Mouse (Mus musculus): ENCODE results near the gene Tap2.

Gene Tap2

GRCm38 (mm10) chr17:34240366-34240765, 37.0 kb downstream of the Tap2 start:
- TF ChIP-seq CTCF (conservative IDR thresholded peaks at IDR 0.05; ENCODE audit: low read length) (no peak), NANOG (IDR thresholded peaks at IDR 0.05; ENCODE audit: borderline replicate concordance, low read length) (no peak), POU5F1 (IDR thresholded peaks at IDR 0.05; ENCODE audit: borderline replicate concordance, low read length) (no peak)
- H3K4me3 ChIP-seq (replicated peaks; ENCODE audit: low read length): no peak overlapping the region
- no peaks in the 10 kb centered on the region for H3K27me3 ChIP-seq (ENCODE audit: insufficient read depth, low read length)
- H3K9me3 ChIP-seq (ENCODE audit: low read length): peaks cover 64% of the 10 kb centered on the region
- H3K4me1 ChIP-seq (replicated peaks; ENCODE audit: low read depth, low read length): no peaks in the 10 kb centered on the region
- no peaks in the 10 kb centered on the region for H3K36me3 ChIP-seq (ENCODE audit: insufficient read depth, low read length)

GRCm38 (mm10) chr17:34240916-34241315, 37.6 kb downstream of the Tap2 start:
- H3K4me1 ChIP-seq (replicated peaks; ENCODE audit: low read depth, low read length): no peaks in the 10 kb centered on the region
- H3K36me3 ChIP-seq (ENCODE audit: insufficient read depth, low read length): no peaks in the 10 kb centered on the region
- TF ChIP-seq CTCF (conservative IDR thresholded peaks at IDR 0.05; ENCODE audit: low read length): no peak
- H3K27me3 ChIP-seq (ENCODE audit: insufficient read depth, low read length): no peaks in the 10 kb centered on the region
- H3K4me3 ChIP-seq (replicated peaks; ENCODE audit: low read length): no peak overlapping the region
- peaks cover 59% of the 10 kb centered on the region for H3K9me3 ChIP-seq (ENCODE audit: low read length)

GRCm38 (mm10) chr17:34244656-34245055, 41.3 kb downstream of the Tap2 start:
- no peak overlapping the region for H3K4me3 ChIP-seq (replicated peaks; ENCODE audit: low read length)
- TF ChIP-seq POU5F1 (IDR thresholded peaks at IDR 0.05; ENCODE audit: borderline replicate concordance, low read length) (no peak), CTCF (conservative IDR thresholded peaks at IDR 0.05; ENCODE audit: low read length) (no peak), NANOG (IDR thresholded peaks at IDR 0.05; ENCODE audit: borderline replicate concordance, low read length) (no peak)
- H3K9me3 ChIP-seq (ENCODE audit: low read length): peaks cover 23% of the 10 kb centered on the region
- H3K4me1 ChIP-seq (replicated peaks; ENCODE audit: low read depth, low read length): no peaks in the 10 kb centered on the region
- no peaks in the 10 kb centered on the region for H3K36me3 ChIP-seq (ENCODE audit: insufficient read depth, low read length)
- no peaks in the 10 kb centered on the region for H3K27me3 ChIP-seq (ENCODE audit: insufficient read depth, low read length)

DNA sequence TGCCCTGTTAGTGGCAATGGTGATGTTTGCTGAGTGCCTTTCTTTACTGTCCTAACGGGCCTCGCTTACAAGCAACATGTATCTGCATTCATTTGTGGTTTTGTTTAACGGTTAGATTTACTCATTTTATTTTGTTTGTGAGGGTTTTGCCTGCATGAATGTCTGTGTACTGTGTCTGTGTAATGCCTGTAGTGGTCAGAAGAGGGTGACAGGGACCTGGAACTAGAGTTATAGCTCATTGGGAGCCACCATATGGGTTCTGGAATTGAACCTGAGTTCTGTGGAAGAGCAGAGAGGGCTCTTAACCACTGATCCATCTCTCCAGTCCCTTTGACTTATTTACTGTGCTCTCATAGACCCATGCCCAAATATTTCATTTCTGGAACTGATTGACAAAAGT, 43.7 kb downstream of the Tap2 start:
- H3K4me1 ChIP-seq (replicated peaks; ENCODE audit: low read depth, low read length): no peaks in the 10 kb centered on the region
- H3K27me3 ChIP-seq (ENCODE audit: insufficient read depth, low read length): 0 out of 2 replicates have a peak, but pooled peaks cover 2% of the 10 kb centered on the region
- TF ChIP-seq CTCF (conservative IDR thresholded peaks at IDR 0.05; ENCODE audit: low read length): no peak
- no peak overlapping the region for H3K4me3 ChIP-seq (replicated peaks; ENCODE audit: low read length)
- H3K36me3 ChIP-seq (ENCODE audit: insufficient read depth, low read length): no peaks in the 10 kb centered on the region
- peaks cover 3% of the 10 kb centered on the region for H3K9me3 ChIP-seq (ENCODE audit: low read length)

DNA sequence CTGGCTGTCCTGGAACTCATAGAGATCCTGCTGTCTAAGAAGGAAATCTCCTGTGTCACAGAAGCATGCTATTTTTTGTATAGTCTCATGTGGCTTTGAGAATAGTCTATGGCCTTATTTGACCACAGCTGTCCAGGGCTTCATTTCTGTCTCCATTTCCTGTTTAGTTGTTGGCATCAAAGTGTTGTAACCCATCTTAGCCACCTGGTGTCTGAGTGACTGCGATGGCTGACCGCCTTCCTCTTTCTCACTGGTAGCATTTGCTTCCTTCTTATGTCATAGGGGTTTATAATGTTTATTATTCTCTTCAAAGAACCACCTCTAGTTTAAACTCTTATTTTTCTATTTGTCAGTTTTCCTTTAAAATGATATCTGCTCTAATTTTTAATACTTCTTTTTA, 45.4 kb downstream of the Tap2 start:
- Histone ChIP-seq H3K4me1 (replicated peaks; ENCODE audit: low read depth, low read length) (no peaks in the 10 kb centered on the region), H3K36me3 (ENCODE audit: insufficient read depth, low read length) (no peaks in the 10 kb centered on the region), H3K27me3 (ENCODE audit: insufficient read depth, low read length) (0 out of 2 replicates have a peak, but pooled peaks cover 2% of the 10 kb centered on the region), H3K9me3 (ENCODE audit: low read length) (no peaks in the 10 kb centered on the region), H3K4me3 (replicated peaks; ENCODE audit: low read length) (no peak overlapping the region)
- TF ChIP-seq CTCF (conservative IDR thresholded peaks at IDR 0.05; ENCODE audit: low read length): no peak
- no peak for TF ChIP-seq POU5F1 (IDR thresholded peaks at IDR 0.05; ENCODE audit: borderline replicate concordance, low read length)
- TF ChIP-seq NANOG (IDR thresholded peaks at IDR 0.05; ENCODE audit: borderline replicate concordance, low read length): no peak

- H3K36me3 ChIP-seq (ENCODE audit: insufficient read depth, low read length): no peaks in the 10 kb centered on the region
- H3K4me3 ChIP-seq (replicated peaks; ENCODE audit: low read length): no peak overlapping the region
- H3K9me3 ChIP-seq (ENCODE audit: low read length): no peaks in the 10 kb centered on the region
- no peaks in the 10 kb centered on the region for H3K4me1 ChIP-seq (replicated peaks; ENCODE audit: low read depth, low read length)
- TF ChIP-seq POU5F1 (IDR thresholded peaks at IDR 0.05; ENCODE audit: borderline replicate concordance, low read length) (no peak), CTCF (conservative IDR thresholded peaks at IDR 0.05; ENCODE audit: low read length) (no peak), NANOG (IDR thresholded peaks at IDR 0.05; ENCODE audit: borderline replicate concordance, low read length) (no peak)
- H3K27me3 ChIP-seq (ENCODE audit: insufficient read depth, low read length): 0 out of 2 replicates have a peak, but pooled peaks cover 2% of the 10 kb centered on the region
Observed at GRCm38 (mm10) chr17:34249361-34249760, 46.0 kb downstream of the Tap2 start.

GRCm38 (mm10) chr17:34249878-34250277, 46.6 kb downstream of the Tap2 start:
- Histone ChIP-seq H3K9me3 (ENCODE audit: low read length) (no peaks in the 10 kb centered on the region), H3K4me1 (replicated peaks; ENCODE audit: low read depth, low read length) (no peaks in the 10 kb centered on the region), H3K4me3 (replicated peaks; ENCODE audit: low read length) (no peak overlapping the region), H3K36me3 (ENCODE audit: insufficient read depth, low read length) (no peaks in the 10 kb centered on the region), H3K27me3 (ENCODE audit: insufficient read depth, low read length) (0 out of 2 replicates have a peak, but pooled peaks cover 2% of the 10 kb centered on the region)
- TF ChIP-seq POU5F1 (IDR thresholded peaks at IDR 0.05; ENCODE audit: borderline replicate concordance, low read length): no peak
- TF ChIP-seq CTCF (conservative IDR thresholded peaks at IDR 0.05; ENCODE audit: low read length): peak; percentile 86

DNA sequence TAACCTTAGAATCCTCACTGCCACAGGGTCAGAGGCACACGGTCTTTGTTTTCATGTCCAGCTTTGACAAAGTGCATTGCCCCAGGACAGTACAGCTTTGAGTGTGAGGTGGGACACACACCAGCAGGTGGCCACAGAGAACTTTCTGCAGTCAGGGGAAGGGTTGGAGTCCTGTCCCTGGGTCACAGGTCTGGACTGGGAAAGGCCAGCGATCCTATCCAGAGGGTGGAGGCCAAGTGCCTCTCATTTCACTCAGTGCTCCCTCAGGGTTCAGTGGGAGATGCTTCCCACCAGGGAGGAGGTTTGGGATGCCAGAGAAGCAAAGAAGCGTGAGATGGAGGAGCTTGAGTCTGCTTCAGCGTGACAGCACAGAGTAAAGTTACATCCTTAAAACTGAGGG, 48.3 kb downstream of the Tap2 start:
- no peak for TF ChIP-seq NANOG (IDR thresholded peaks at IDR 0.05; ENCODE audit: borderline replicate concordance, low read length)
- TF ChIP-seq POU5F1 (IDR thresholded peaks at IDR 0.05; ENCODE audit: borderline replicate concordance, low read length): no peak
- no peak for TF ChIP-seq CTCF (conservative IDR thresholded peaks at IDR 0.05; ENCODE audit: low read length)
- Histone ChIP-seq H3K4me3 (replicated peaks; ENCODE audit: low read length) (no peak overlapping the region), H3K36me3 (ENCODE audit: insufficient read depth, low read length) (no peaks in the 10 kb centered on the region), H3K4me1 (replicated peaks; ENCODE audit: low read depth, low read length) (no peaks in the 10 kb centered on the region), H3K27me3 (ENCODE audit: insufficient read depth, low read length) (peaks cover 2% of the 10 kb centered on the region; the same call in 1 of the 2 replicates), H3K9me3 (ENCODE audit: low read length) (no peaks in the 10 kb centered on the region)

GRCm38 (mm10) chr17:34256501-34256900, 53.2 kb downstream of the Tap2 start:
- Histone ChIP-seq H3K9me3 (ENCODE audit: low read length) (no peaks in the 10 kb centered on the region), H3K36me3 (ENCODE audit: insufficient read depth, low read length) (no peaks in the 10 kb centered on the region), H3K27me3 (ENCODE audit: insufficient read depth, low read length) (peaks cover 28% of the 10 kb centered on the region), H3K4me1 (replicated peaks; ENCODE audit: low read depth, low read length) (no peaks in the 10 kb centered on the region), H3K4me3 (replicated peaks; ENCODE audit: low read length) (no peak overlapping the region)
- TF ChIP-seq NANOG (IDR thresholded peaks at IDR 0.05; ENCODE audit: borderline replicate concordance, low read length): no peak
- no peak for TF ChIP-seq CTCF (conservative IDR thresholded peaks at IDR 0.05; ENCODE audit: low read length)
- TF ChIP-seq POU5F1 (IDR thresholded peaks at IDR 0.05; ENCODE audit: borderline replicate concordance, low read length): no peak

Data from E14TG2a.4 (cell line).